Mouse (Mus musculus): ENCODE measurements at regions not wholly inside any gene's neighbourhood (a gene's known extent, or its start where the extent isn't known, plus 50 kb on each side); places are given as distances from the start of the nearest gene placed in this dataset.
A peak's percentile ranks its signal among the peaks of the same experiment; 100 is the strongest.

- DNase-seq, result no peak
These were observed 131.5 kb downstream of the Zfp951 start for GRCm38 (mm10) chr5:104728399-104728798.

GRCm38 (mm10) chr5:104722601-104723000, 137.3 kb downstream of the Zfp951 start:
- no peak for DNase-seq

- DNase-seq, result peak in 1 of 2 experiments; percentile 2
These were observed 142.9 kb downstream of the Zfp951 start for GRCm38 (mm10) chr5:104716956-104717355.

All from spleen, adult 18-20 months (tissue).